Mouse (Mus musculus) bone marrow macrophage, adult 2 months (primary cell): ENCODE results near the gene Pkn3.

Source experiments
- CTCF ChIP-seq: IDR thresholded peaks from 2 replicates; pipeline ENCODE4 v1.5.1; 2012; ENCODE audit warnings: low read depth, mild to moderate bottlenecking, low read length, moderate library complexity
- POLR2A ChIP-seq: IDR thresholded peaks from 2 replicates; pipeline ENCODE4 v1.6.1; 2012; ENCODE audit warnings: mild to moderate bottlenecking, low read depth, low read length, borderline replicate concordance

DNA sequence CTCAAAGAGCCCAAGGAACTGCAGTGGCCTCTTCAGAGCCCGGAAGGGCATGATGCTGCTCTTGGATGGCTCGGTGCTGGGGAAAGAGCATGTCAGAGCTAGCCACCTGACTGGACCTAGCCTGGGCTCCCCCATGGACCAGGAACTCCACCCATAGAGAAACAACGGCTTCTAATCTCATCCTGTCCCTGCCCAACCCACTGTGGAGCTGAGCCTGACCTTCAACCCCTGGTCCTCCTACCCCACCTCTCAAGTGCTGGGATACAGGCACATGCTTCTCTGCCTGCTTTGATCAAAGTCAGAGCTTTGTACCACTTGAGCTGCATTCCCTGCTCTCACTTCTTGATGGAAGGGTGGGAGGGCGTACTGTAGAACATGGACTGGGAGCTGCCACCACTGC is 30.8 kb downstream of the Pkn3 start:
- TF ChIP-seq CTCF (no peak), POLR2A (no peak)
